In genomic region chr19:40346232-40346844, GRCm38 (mm10) we compare ENCODE assay signal across 10 mouse cellular contexts.
A peak's percentile ranks its signal among the peaks of the same experiment; 100 is the strongest.
DNase-seq lines count a peak whose midpoint lies in the region; ATAC-seq and TF ChIP-seq lines count a peak whose summit lies in the region.
"Had no signal": no experiment of that assay in that cellular context is flagged by ENCODE, and none has a peak within 500 bp of the region (broad histone marks: within the 10 kb centered on the region; RNA-seq: fewer than 3 reads in every experiment).

No protein-coding gene starts in this region.

- no peak for ATAC-seq in heart, embryonic 12.5 days (ENCODE audit: insufficient number of reproducible peaks, low FRiP score)
- ATAC-seq in kidney, embryonic 15.5 days (replicated peaks; ENCODE audit: low FRiP score): peak; percentile 60; the same call in 1 of the 2 replicates
- no peak for ATAC-seq in neural tube, embryonic 13.5 days (ENCODE audit: low read depth)
- no peak for ATAC-seq in stomach, postnatal 0 days (ENCODE audit: low FRiP score, low TSS enrichment)

- 69% methylated on average over 5 of the region's 5 CpGs for WGBS in heart, embryonic 12.5 days
- WGBS in kidney, embryonic 15.5 days: 58% methylated on average over 5 of the region's 5 CpGs
- 52% methylated on average over 5 of the region's 5 CpGs for WGBS in neural tube, embryonic 13.5 days
- 50% methylated on average over 5 of the region's 5 CpGs for WGBS in stomach, postnatal 0 days

- intact Hi-C loops in heart, postnatal 14 days (cut with DNase I): loop anchor here (10.0 kb wide), 1 partner anchor 378 kb away; no protein-coding TSS in a partner anchor

- peaks cover 19% of the 10 kb centered on the region for H3K4me1 ChIP-seq in heart, embryonic 12.5 days (replicated peaks)
- peaks cover 12% of the 10 kb centered on the region; the same call in 1 of the 2 replicates for H3K4me1 ChIP-seq in kidney, embryonic 15.5 days
- H3K4me1 ChIP-seq in neural tube, embryonic 13.5 days (replicated peaks): peaks cover 34% of the 10 kb centered on the region
- H3K4me1 ChIP-seq in stomach, postnatal 0 days (replicated peaks; ENCODE audit: control insufficient read depth, insufficient read depth): no peaks in the 10 kb centered on the region

- H3K9me3 ChIP-seq in heart, embryonic 12.5 days (replicated peaks): no peaks in the 10 kb centered on the region
- H3K9me3 ChIP-seq in kidney, embryonic 15.5 days (replicated peaks): 0 out of 2 replicates have a peak, but pooled peaks cover 2% of the 10 kb centered on the region
- H3K9me3 ChIP-seq in neural tube, embryonic 13.5 days: no peaks in the 10 kb centered on the region
- no peaks in the 10 kb centered on the region for H3K9me3 ChIP-seq in stomach, postnatal 0 days (ENCODE audit: control insufficient read depth, low read length)

- no peak for TF ChIP-seq CTCF in stomach, postnatal 0 days (IDR thresholded peaks at IDR 0.05; ENCODE audit: low read depth)

- H3K4me3 ChIP-seq in heart, embryonic 12.5 days: no peak overlapping the region
- no peak overlapping the region for H3K4me3 ChIP-seq in kidney, embryonic 15.5 days (replicated peaks)
- no peak overlapping the region for H3K4me3 ChIP-seq in neural tube, embryonic 13.5 days
- no peak overlapping the region for H3K4me3 ChIP-seq in stomach, postnatal 0 days (ENCODE audit: low read depth, low read length)
- H3K4me3 ChIP-seq: myocyte had no signal

- H3K9ac ChIP-seq in heart, embryonic 12.5 days: no peak overlapping the region
- no peak overlapping the region for H3K9ac ChIP-seq in kidney, embryonic 15.5 days
- no peak overlapping the region for H3K9ac ChIP-seq in neural tube, embryonic 13.5 days
- no peak overlapping the region for H3K9ac ChIP-seq in stomach, postnatal 0 days (ENCODE audit: low read length)
- H3K9ac ChIP-seq: liver, embryonic 14.5 days had no signal

- H3K36me3 ChIP-seq in heart, embryonic 12.5 days: peaks cover 37% of the 10 kb centered on the region
- H3K36me3 ChIP-seq in kidney, embryonic 15.5 days: peaks cover 7% of the 10 kb centered on the region
- peaks cover 31% of the 10 kb centered on the region for H3K36me3 ChIP-seq in neural tube, embryonic 13.5 days
- H3K36me3 ChIP-seq in stomach, postnatal 0 days (ENCODE audit: control insufficient read depth, insufficient read depth, low read length): peaks cover 6% of the 10 kb centered on the region; the same call in 1 of the 2 replicates

- no peak for DNase-seq in heart, postnatal 14 days
- DNase-seq in kidney, adult 9 months: no peak
- no peak for DNase-seq in neural tube, embryonic 10.5 days (ENCODE audit: extremely low spot score, low spot score)
- no peak for DNase-seq in stomach, postnatal 0 days (ENCODE audit: low spot score)
- no peak for DNase-seq in thymus, adult 18-20 months

- H3K4me2 ChIP-seq in heart, embryonic 12.5 days: no peak overlapping the region
- H3K4me2 ChIP-seq in kidney, embryonic 15.5 days: no peak overlapping the region
- H3K4me2 ChIP-seq in neural tube, embryonic 13.5 days: no peak overlapping the region
- no peak overlapping the region for H3K4me2 ChIP-seq in stomach, postnatal 0 days (replicated peaks; ENCODE audit: low read depth)

- no peaks in the 10 kb centered on the region for H3K27me3 ChIP-seq in heart, embryonic 12.5 days (replicated peaks)
- H3K27me3 ChIP-seq in kidney, embryonic 15.5 days: no peaks in the 10 kb centered on the region
- H3K27me3 ChIP-seq in neural tube, embryonic 13.5 days: no peaks in the 10 kb centered on the region
- H3K27me3 ChIP-seq in stomach, postnatal 0 days (ENCODE audit: control insufficient read depth, insufficient read depth, low read length): no peaks in the 10 kb centered on the region

- H3K27ac ChIP-seq in heart, embryonic 12.5 days (ENCODE audit: poor library complexity, severe bottlenecking): peak overlapping the region; percentile 63
- peak overlapping the region; percentile 74 for H3K27ac ChIP-seq in kidney, embryonic 15.5 days
- H3K27ac ChIP-seq in neural tube, embryonic 13.5 days (replicated peaks): peak overlapping the region; percentile 54; the same call in 1 of the 2 replicates
- H3K27ac ChIP-seq in stomach, postnatal 0 days (replicated peaks): peak overlapping the region; percentile 70
- H3K27ac ChIP-seq: liver, embryonic 14.5 days had no signal

- no peak for TF ChIP-seq EP300 in stomach, postnatal 0 days (optimal IDR thresholded peaks at IDR 0.05)
